Mouse (Mus musculus) heart, embryonic 10.5 days (tissue): ENCODE results near the gene Tmem72. TPM values are rescaled to one million over a fixed set of nuclear protein-coding genes. Genes with fewer than 3 reads are reported as not detected.

ENCODE experiments used
- DNase-seq: peaks from one replicate; pipeline ENCODE4 v3.0.0-alpha.2; 2017; ENCODE audit warnings: low spot score
- H3K27ac ChIP-seq: fragments of 300-500 bp; sonication (generic); 2 replicates; pipeline ENCODE4 v1.5.1; 2016; ENCODE audit warnings: mild to moderate bottlenecking
- H3K27me3 ChIP-seq: fragments of 300-500 bp; sonication (generic); 2 replicates; pipeline ENCODE4 v1.6.1; 2016; ENCODE audit warnings: mild to moderate bottlenecking; ENCODE audit not compliant: poor library complexity, insufficient read depth, severe bottlenecking
- H3K36me3 ChIP-seq: fragments of 300-500 bp; sonication (generic); 2 replicates; pipeline ENCODE4 v1.6.1; 2016; ENCODE audit warnings: mild to moderate bottlenecking, moderate library complexity
- H3K4me1 ChIP-seq: fragments of 300-500 bp; sonication (generic); 2 replicates; pipeline ENCODE4 v1.6.1; 2016; ENCODE audit warnings: mild to moderate bottlenecking
- H3K4me3 ChIP-seq: fragments of 300-500 bp; sonication (generic); 2 replicates; pipeline ENCODE4 v1.5.1; 2016; ENCODE audit warnings: mild to moderate bottlenecking, moderate library complexity
- H3K9me3 ChIP-seq: fragments of 300-500 bp; sonication (generic); 2 replicates; pipeline ENCODE4 v1.6.1; 2016; ENCODE audit warnings: mild to moderate bottlenecking, moderate library complexity
- WGBS: fragments of 180-500 bp; shearing (Covaris S2); methylation state at CpG from one replicate; pipeline ENCODE4 v1.1.7; 2016; 5-methylcytosine and 5-hydroxymethylcytosine counted together
- polyA plus RNA-seq: library from polyadenylated mRNA; unstranded; fragments of >200 nt; fragmentation: Nextera tagmentation; extraction: Ambion mirVana; gene quantifications from 2 replicates; pipeline ENCODE4 v1.2.1, GENCODE M21; 2016

Gene Tmem72
- 0.04 and 0.14 TPM in 2 replicates for polyA plus RNA-seq

GRCm38 (mm10) chr6:116716666-116717065 is at the start of gene Tmem72:
Gene Tmem72, minus strand, starts transcription at chr6:116716913.
- 52% methylated on average over 8 of the region's 8 CpGs for WGBS
- Histone ChIP-seq H3K27ac (peak within 1 kb of the TSS; percentile 24; the same call in 1 of the 2 replicates), H3K36me3 (no peaks in the 10 kb centered on the region), H3K27me3 (no peaks in the 10 kb centered on the region), H3K4me1 (peaks cover 23% of the 10 kb centered on the region), H3K4me3 (no peak within 1 kb of the TSS), H3K9me3 (no peaks in the 10 kb centered on the region)
- peak; percentile 72 for DNase-seq

GRCm38 (mm10) chr6:116764524-116764923 is 47.8 kb upstream of the Tmem72 start:
- H3K27me3 ChIP-seq: 0 out of 2 replicates have a peak, but pooled peaks cover 3% of the 10 kb centered on the region
- DNase-seq: no peak
- WGBS: 86% methylated on average over 4 of the region's 4 CpGs

DNA sequence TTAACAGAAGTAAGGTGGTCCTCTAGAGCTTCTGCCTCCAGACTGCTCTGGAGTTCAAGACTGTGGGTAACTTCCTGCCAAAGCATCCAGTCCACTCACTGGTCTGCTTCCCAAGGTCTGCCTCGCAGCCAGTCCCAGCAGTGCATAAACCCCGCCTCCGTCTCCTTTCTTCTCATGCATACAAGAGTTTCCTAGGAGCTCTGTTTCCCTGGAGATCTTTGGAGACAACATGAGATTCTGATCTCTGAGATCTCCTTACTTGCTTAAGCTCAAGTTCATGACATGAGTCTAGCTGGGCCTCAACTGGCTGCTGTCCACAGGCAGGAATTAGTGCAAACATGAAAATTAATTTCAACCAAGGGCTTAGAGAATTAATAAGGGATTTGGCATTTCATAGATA is 45.6 kb upstream of the Tmem72 start:
- Histone ChIP-seq H3K4me1 (peaks cover 7% of the 10 kb centered on the region; the same call in 1 of the 2 replicates), H3K36me3 (no peaks in the 10 kb centered on the region), H3K27me3 (0 out of 2 replicates have a peak, but pooled peaks cover 2% of the 10 kb centered on the region), H3K27ac (no peak overlapping the region), H3K4me3 (no peak overlapping the region), H3K9me3 (no peaks in the 10 kb centered on the region)
- no peak for DNase-seq
- 73% methylated on average over 3 of the region's 3 CpGs for WGBS

More at GRCm38 (mm10) chr6:116764524-116764923, 47.8 kb upstream of the Tmem72 start:
- H3K36me3 ChIP-seq: no peaks in the 10 kb centered on the region
- no peaks in the 10 kb centered on the region for H3K9me3 ChIP-seq
- H3K27ac ChIP-seq: no peak overlapping the region
- peaks cover 25% of the 10 kb centered on the region for H3K4me1 ChIP-seq
- H3K4me3 ChIP-seq: no peak overlapping the region

- Histone ChIP-seq H3K27me3 (no peaks in the 10 kb centered on the region), H3K36me3 (no peaks in the 10 kb centered on the region), H3K9me3 (no peaks in the 10 kb centered on the region), H3K4me1 (peaks cover 6% of the 10 kb centered on the region; the same call in 1 of the 2 replicates), H3K4me3 (no peak overlapping the region), H3K27ac (no peak overlapping the region)
- no peak for DNase-seq
- WGBS: 58% methylated on average over 6 of the region's 6 CpGs
Measured at GRCm38 (mm10) chr6:116760181-116760580, 43.5 kb upstream of the Tmem72 start.

- no peaks in the 10 kb centered on the region for H3K4me1 ChIP-seq
- no peaks in the 10 kb centered on the region for H3K27me3 ChIP-seq
- no peak for DNase-seq
- WGBS: 73% methylated on average over 3 of the region's 3 CpGs
- no peak overlapping the region for H3K4me3 ChIP-seq
- H3K36me3 ChIP-seq: no peaks in the 10 kb centered on the region
- no peak overlapping the region for H3K27ac ChIP-seq
- H3K9me3 ChIP-seq: no peaks in the 10 kb centered on the region
Measured at GRCm38 (mm10) chr6:116756364-116756763, 39.7 kb upstream of the Tmem72 start.

- Histone ChIP-seq H3K36me3 (no peaks in the 10 kb centered on the region), H3K4me3 (no peak overlapping the region), H3K9me3 (no peaks in the 10 kb centered on the region), H3K27ac (no peak overlapping the region), H3K27me3 (no peaks in the 10 kb centered on the region), H3K4me1 (no peaks in the 10 kb centered on the region)
- WGBS: 71% methylated on average over 2 of the region's 2 CpGs
- DNase-seq: no peak
Measured at GRCm38 (mm10) chr6:116738046-116738445, 21.3 kb upstream of the Tmem72 start.

GRCm38 (mm10) chr6:116735361-116735760 is 18.6 kb upstream of the Tmem72 start:
- Histone ChIP-seq H3K4me3 (no peak overlapping the region), H3K4me1 (no peaks in the 10 kb centered on the region), H3K27me3 (no peaks in the 10 kb centered on the region), H3K27ac (no peak overlapping the region), H3K36me3 (no peaks in the 10 kb centered on the region), H3K9me3 (no peaks in the 10 kb centered on the region)
- DNase-seq: no peak
- 88% methylated on average over 5 of the region's 5 CpGs for WGBS

GRCm38 (mm10) chr6:116733577-116733976 is 16.9 kb upstream of the Tmem72 start:
- Histone ChIP-seq H3K4me1 (no peaks in the 10 kb centered on the region), H3K9me3 (no peaks in the 10 kb centered on the region), H3K27ac (no peak overlapping the region), H3K27me3 (no peaks in the 10 kb centered on the region), H3K4me3 (no peak overlapping the region), H3K36me3 (no peaks in the 10 kb centered on the region)
- 65% methylated on average over 4 of the region's 4 CpGs for WGBS
- no peak for DNase-seq

DNA sequence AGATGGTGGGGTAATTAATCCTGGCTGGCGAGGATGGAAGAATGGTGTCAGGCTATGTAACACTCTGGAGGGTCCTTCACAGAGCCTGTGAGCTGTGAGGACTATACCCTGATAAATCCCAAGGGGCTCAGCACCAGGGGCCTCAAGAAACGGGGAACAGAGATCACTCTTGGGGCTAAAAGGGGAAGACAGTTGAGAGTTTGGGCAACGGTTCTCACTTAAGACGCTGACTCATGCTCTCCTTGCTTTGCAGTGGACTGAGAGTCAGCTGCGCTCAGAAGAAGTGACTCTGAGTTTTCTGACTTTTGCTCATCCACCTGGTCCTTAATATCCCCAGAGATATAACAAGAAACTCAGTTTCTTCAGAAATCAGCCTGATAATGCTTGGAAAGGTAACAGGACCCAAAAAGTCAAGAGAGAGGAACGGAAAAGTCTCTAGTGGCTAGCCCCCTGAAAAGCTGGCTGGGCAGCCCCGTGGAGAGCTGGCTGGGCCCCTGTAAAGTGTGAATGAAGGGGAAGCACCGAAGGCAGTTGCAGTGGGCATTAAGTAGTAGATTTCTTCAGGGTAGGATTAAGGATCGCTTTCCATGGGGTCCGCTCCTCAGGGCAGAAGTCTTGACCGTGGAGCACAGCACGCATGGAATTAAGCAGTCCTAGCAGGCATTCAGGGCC is 7.9 kb upstream of the Tmem72 start:
- Histone ChIP-seq H3K27me3 (no peaks in the 10 kb centered on the region), H3K36me3 (no peaks in the 10 kb centered on the region), H3K9me3 (no peaks in the 10 kb centered on the region), H3K27ac (no peak overlapping the region), H3K4me3 (no peak overlapping the region), H3K4me1 (no peaks in the 10 kb centered on the region)
- WGBS: 75% methylated on average over 12 of the region's 12 CpGs
- DNase-seq: no peak

- Histone ChIP-seq H3K4me1 (peaks cover 19% of the 10 kb centered on the region), H3K9me3 (no peaks in the 10 kb centered on the region), H3K27ac (no peak overlapping the region), H3K27me3 (no peaks in the 10 kb centered on the region), H3K4me3 (no peak overlapping the region), H3K36me3 (no peaks in the 10 kb centered on the region)
- WGBS: 65% methylated on average over 4 of the region's 4 CpGs
- no peak for DNase-seq
Measured at GRCm38 (mm10) chr6:116718920-116719319, 2.2 kb upstream of the Tmem72 start.

DNA sequence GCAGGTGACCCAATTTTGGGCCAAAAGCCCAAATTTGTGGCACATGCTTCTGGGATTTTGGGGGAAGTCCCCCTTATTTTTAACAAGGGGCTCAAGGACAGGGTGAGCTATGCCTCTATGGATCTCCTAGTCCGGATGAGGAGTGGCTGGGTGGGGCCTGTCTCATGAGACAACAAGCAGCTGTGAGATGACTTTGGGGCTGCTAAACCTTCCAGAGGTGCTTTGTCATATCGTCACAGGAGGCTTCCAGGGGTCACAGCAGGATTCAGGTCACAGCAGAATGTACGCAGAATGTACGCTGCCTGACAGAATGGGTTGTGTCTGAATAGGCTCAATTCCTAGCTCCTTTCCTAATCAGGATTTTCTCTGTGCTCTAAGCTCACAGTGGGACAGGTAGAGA is 1.6 kb upstream of the Tmem72 start:
- H3K27me3 ChIP-seq: no peaks in the 10 kb centered on the region
- no peaks in the 10 kb centered on the region for H3K36me3 ChIP-seq
- H3K4me1 ChIP-seq: peaks cover 19% of the 10 kb centered on the region
- no peak overlapping the region for H3K27ac ChIP-seq
- 80% methylated on average over 4 of the region's 4 CpGs for WGBS
- no peak for DNase-seq
- H3K4me3 ChIP-seq: no peak overlapping the region
- H3K9me3 ChIP-seq: no peaks in the 10 kb centered on the region

DNA sequence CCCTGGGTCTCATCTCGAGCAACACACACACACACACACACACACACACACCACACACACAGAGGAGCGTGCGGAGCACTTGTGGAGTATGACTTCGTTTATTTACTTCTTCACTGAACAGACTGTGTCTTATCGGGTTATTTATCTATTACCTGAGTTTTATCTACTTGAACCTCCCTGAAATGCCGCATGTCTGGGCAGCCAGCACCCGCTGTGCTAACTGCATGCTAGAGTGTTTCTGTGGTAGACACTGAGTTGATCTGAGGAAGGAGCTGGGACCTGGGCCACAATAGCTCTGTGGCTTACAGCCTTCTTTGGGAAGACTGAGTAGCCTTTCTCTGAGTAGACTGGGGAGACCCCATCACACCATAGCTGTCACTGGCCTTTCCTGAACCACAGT is 1.1 kb upstream of the Tmem72 start:
- H3K4me3 ChIP-seq: no peak overlapping the region
- DNase-seq: peak; percentile 61
- WGBS: 77% methylated on average over 7 of the region's 7 CpGs
- H3K36me3 ChIP-seq: no peaks in the 10 kb centered on the region
- H3K27me3 ChIP-seq: no peaks in the 10 kb centered on the region
- peaks cover 19% of the 10 kb centered on the region for H3K4me1 ChIP-seq
- H3K27ac ChIP-seq: no peak overlapping the region
- H3K9me3 ChIP-seq: no peaks in the 10 kb centered on the region

DNA sequence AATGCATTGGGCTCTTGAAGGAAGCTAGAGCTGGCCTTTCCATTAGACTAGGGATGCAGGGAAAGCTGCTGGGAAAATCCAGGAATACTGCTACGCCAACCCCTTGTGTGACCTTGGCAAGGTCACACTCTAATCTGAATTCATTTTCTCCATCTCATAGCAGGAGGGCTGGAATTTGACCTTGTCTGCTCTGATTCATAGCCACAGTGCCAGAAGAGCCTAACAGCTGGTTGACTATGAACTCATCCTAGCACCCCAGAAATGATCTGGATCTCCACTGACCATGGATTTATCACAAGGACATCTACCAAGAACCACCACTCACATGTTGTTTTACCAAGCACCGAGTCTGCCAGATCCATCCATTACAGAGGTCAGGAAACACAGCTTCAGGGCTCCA is 1.5 kb downstream of the Tmem72 start:
- no peak for DNase-seq
- Histone ChIP-seq H3K9me3 (no peaks in the 10 kb centered on the region), H3K4me3 (no peak overlapping the region), H3K36me3 (no peaks in the 10 kb centered on the region), H3K27ac (peak overlapping the region; percentile 13; the same call in 1 of the 2 replicates), H3K27me3 (no peaks in the 10 kb centered on the region), H3K4me1 (peaks cover 23% of the 10 kb centered on the region)
- WGBS: 71% methylated on average over 2 of the region's 2 CpGs

DNA sequence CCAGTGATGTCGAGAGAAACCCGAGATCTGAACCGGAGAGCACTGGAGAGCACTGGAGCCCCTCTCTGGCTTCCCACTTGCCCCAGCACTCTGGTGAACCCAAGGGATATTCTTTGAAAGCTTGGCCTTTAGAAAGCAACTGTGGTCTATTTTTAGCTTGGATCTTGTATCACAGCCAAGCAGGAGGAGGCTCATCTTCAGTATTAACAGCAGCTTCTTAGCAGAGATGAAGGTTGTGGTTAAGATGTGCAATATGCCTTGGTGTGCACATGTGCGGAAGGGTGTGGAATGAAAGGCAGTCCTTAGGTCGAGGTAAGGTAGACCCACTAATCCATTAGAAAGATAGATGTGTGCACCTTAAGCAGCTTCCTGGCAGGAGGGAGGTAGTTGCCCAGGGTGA is 2.1 kb downstream of the Tmem72 start:
- H3K4me3 ChIP-seq: no peak overlapping the region
- no peaks in the 10 kb centered on the region for H3K27me3 ChIP-seq
- peaks cover 23% of the 10 kb centered on the region for H3K4me1 ChIP-seq
- H3K27ac ChIP-seq: no peak overlapping the region
- 75% methylated on average over 5 of the region's 5 CpGs for WGBS
- no peaks in the 10 kb centered on the region for H3K36me3 ChIP-seq
- peak; percentile 22 for DNase-seq
- H3K9me3 ChIP-seq: no peaks in the 10 kb centered on the region
